Mouse (Mus musculus): ENCODE measurements at regions not wholly inside any gene's neighbourhood (a gene's known extent, or its start where the extent isn't known, plus 50 kb on each side); places are given as distances from the start of the nearest gene placed in this dataset.
A peak's percentile ranks its signal among the peaks of the same experiment; 100 is the strongest.
"Not testable (repeated sequence)": the region's sequence is repeated elsewhere in the genome, so short reads cannot be mapped to it uniquely, and the experiment has no call there.

DNA sequence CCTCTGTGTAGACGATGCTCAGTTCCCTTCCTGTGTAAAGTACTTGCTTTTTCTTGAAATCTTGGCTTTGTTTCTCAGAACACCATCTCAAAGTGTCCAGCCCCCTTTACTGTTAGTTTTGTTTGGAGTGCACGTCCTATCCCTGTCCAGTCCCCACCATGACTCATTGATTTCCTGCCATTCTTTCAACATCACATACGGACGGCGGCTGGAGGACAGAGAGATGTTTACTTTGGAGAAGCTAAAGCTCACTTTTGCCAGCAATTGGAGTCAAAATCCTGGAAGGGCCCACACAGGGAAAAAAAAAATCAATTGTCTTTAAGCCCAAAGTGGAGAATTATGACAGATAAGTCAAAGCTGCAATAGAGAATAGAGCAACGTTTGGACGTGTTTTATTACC lies 51.8 kb downstream of the Gm5426 start:
- intact Hi-C loops (cut with DNase I; ENCODE audit: low total_unique reads), result no loop called here
- no peak for DNase-seq

DNA sequence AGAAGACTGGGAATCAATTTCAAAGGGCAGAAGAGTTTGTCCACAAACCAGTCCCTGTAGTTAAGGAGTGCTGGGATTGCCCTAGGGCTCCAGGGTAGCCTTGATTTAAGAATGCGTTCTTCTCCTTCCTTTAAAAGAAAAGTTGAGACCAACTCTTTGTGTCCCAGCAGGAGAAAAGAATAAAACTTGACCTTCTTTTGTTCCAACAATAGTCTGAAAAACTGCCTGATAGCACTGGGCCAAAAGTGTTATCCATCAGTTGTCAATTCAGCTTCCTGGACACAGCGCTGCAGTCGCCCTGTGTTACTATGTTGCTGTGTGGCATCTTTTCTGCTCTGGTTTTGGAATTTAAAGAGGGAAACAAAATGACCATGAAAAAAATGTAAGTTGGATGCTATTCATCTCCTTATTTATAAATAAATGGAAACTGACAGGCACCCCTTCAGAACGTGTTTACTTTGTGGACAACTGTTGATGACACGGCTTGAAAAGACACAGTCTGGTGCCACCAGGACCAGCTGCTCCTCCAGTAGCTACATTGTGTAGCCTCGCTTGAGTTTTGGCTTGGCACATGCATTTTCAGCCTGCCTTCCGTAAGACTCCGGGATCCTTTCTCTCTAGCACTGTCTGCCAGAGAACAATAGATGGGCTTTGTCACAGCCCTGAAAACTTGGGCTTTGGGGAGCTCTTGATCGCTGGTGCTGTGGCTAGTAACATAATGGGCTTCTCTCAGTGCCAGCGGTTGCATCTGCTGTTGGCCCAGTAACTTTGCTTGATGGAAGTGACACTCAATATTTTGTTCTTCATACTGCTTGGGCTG lies 54.0 kb downstream of the Gm5426 start:
- intact Hi-C loops (cut with DNase I; ENCODE audit: low total_unique reads), result no loop called here
- peak; percentile 19 for DNase-seq

- no peak for DNase-seq
- intact Hi-C loops (cut with DNase I; ENCODE audit: low total_unique reads), result no loop called here
These were observed 64.7 kb downstream of the Gm5426 start for GRCm38 (mm10) chr10:96200932-96201641.

DNA sequence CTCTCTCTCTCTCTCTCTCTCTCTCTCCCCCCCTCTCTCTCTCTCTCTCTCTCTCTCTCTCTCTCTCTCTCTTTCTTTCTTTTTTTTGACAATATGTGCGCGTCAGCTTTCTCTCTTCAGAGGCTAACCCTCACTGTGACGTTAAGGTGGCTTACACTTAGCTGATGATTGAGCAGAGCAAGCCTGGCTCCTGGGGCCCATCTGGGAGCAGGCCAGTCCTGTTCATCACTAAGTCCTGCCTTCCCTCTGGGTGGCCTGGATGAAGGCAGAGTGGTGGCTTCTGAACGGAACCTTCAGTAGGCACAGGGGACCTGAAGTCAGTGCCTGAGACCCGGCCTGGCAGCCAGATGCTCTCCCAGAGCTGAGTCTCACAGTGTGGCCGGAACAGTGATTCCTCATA lies 65.5 kb downstream of the Gm5426 start:
- intact Hi-C loops (cut with DNase I; ENCODE audit: low total_unique reads), result no loop called here
- no peak for DNase-seq

- no peak for DNase-seq
- intact Hi-C loops (cut with DNase I; ENCODE audit: low total_unique reads), result no loop called here
These were observed 66.5 kb downstream of the Gm5426 start for GRCm38 (mm10) chr10:96202871-96203270.

- no peak for DNase-seq
- intact Hi-C loops (cut with DNase I; ENCODE audit: low total_unique reads), result no loop called here
These were observed 67.8 kb downstream of the Gm5426 start for GRCm38 (mm10) chr10:96204198-96204597.

DNA sequence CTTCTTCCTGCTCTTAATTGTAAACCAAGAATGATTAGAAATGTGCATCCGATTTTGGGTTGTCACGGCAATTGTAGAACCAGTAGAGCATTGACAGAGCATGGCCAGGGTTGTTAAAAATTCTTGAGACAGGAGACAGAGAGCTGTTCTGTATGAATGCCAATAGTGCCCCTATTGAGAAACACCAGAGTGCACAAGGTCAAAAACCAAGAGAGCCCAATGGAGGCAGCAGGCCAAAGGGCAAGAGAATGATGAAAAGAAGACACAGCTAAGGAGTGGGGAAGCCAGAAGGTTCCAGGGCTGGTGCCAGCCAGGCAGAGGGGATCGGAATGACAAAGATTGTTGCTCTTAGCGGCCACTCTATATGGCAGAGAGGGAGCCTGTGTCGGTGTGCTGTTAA lies 72.8 kb downstream of the Gm5426 start:
- DNase-seq, result no peak
- intact Hi-C loops (cut with DNase I; ENCODE audit: low total_unique reads), result no loop called here

GRCm38 (mm10) chr10:96211189-96211588 lies 74.8 kb downstream of the Gm5426 start:
- no peak for DNase-seq
- intact Hi-C loops (cut with DNase I; ENCODE audit: low total_unique reads), result loop anchor here (10.0 kb wide), 2 partner anchors 714 to 944 kb away; no protein-coding TSS in a partner anchor

DNA sequence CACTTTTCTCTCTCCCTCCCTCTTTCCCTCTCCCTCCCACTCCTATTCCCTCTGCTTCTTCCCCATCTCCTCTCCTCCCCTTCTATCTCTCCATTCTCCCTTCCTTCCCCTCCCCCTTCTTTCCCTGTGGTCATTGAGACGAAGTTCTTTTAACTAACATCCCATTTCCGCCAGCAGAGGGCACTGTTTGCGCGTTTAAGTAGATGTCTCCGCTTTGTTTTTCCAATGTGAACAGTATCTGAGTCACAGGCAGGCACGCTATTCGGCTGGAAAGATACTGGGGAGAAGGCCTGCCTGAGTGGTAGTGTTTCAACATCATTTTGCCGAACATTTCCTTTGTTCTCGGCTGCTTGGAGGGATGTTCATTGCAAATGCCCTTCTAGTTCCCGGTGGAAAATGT lies 77.5 kb downstream of the Gm5426 start:
- peak; percentile 85 for DNase-seq
- intact Hi-C loops (cut with DNase I; ENCODE audit: low total_unique reads), result loop anchor here (10.0 kb wide), 2 partner anchors 711 to 941 kb away; no protein-coding TSS in a partner anchor

DNA sequence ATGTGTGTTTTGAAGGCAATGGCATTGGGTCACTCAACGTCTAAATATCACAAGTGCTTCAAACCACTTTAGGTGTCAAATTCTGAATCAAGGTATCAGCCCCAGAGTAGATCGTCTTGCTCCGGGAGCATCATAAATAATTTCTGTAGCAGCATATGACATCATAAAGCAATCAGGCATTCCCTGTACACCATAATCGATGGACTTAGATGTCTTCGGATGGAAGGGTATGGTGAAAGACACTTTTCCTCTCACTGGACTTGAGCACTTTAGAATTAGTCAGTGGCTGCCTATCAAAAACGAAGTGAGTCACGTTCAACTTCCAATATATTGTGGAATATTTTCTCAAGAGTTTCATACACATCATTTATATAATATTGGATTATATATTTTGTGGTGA lies 77.9 kb downstream of the Gm5426 start:
- DNase-seq, result no peak
- intact Hi-C loops (cut with DNase I; ENCODE audit: low total_unique reads), result loop anchor here (10.0 kb wide), 2 partner anchors 711 to 941 kb away; no protein-coding TSS in a partner anchor

- intact Hi-C loops (cut with DNase I; ENCODE audit: low total_unique reads), result loop anchor here (5.0 to 10.0 kb wide), 3 partner anchors 710 to 1097 kb away; no protein-coding TSS in a partner anchor
- no peak for DNase-seq
These were observed 78.5 kb downstream of the Gm5426 start for GRCm38 (mm10) chr10:96214946-96215345.

DNA sequence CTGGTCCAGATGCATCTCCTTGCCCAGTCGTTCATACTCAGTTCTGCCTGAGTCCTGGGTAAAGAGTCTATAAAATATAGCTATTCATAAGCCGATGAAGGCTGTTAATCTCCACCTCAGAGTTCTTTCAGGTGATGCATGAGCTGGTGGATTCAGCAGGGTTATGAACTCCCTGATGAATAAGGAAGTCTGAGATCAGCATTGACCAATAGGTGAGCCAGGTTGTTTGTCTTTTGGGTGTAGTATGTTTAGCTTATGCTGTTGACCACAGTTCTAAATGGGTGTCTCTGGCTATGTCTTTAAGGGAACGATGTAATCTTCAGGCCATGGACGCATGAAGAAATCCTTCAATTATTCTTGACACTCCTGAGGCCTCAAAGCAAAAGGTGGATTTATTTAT lies 84.3 kb downstream of the Gm5426 start:
- intact Hi-C loops (cut with DNase I; ENCODE audit: low total_unique reads), result loop anchor here (10.0 kb wide), 1 partner anchor 384 kb away; no protein-coding TSS in a partner anchor
- no peak for DNase-seq

DNA sequence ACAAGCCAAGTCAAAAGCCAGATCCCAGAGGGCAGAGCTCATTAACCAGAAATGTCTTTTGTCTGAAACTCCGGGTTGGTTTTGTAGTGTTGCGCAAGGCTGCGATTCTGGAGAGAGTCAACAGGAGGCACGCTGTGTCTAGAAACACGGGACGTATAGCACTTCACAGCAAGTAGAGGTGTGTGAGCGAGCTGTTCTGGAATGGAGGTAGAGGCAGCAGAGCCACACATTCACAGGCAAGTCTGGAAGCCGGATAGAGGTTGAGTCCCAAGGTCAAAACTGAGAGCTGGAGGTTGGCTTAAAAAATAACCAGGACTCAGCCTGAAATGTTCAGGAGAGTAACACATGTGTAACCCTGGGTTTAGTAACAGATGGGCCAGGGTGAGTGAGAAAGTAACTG lies 94.0 kb downstream of the Gm5426 start:
- intact Hi-C loops (cut with DNase I; ENCODE audit: low total_unique reads), result no loop called here
- no peak for DNase-seq

DNA sequence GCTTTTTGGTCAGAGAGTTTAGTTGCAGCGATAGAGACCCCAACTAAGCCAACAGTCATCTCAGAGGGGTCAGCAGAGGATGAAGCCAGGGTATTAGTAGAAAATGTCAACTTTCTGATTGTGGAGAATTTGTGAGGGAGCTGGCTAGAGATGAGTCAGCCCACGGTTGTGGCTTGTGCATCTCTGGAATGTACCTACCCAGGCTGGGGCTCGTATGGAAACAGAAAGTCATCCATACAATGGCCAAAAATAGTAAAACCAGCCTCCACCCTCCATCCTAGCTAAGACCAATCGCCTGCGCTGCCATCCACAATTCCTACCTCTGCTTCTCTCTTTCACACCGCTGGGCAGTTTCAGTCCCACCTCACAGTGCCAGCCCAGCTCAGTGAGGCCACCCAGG lies 94.9 kb downstream of the Gm5426 start:
- DNase-seq, result no peak
- intact Hi-C loops (cut with DNase I; ENCODE audit: low total_unique reads), result no loop called here

GRCm38 (mm10) chr10:96232889-96233288 lies 96.5 kb downstream of the Gm5426 start:
- no peak for DNase-seq
- intact Hi-C loops (cut with DNase I; ENCODE audit: low total_unique reads), result no loop called here

DNA sequence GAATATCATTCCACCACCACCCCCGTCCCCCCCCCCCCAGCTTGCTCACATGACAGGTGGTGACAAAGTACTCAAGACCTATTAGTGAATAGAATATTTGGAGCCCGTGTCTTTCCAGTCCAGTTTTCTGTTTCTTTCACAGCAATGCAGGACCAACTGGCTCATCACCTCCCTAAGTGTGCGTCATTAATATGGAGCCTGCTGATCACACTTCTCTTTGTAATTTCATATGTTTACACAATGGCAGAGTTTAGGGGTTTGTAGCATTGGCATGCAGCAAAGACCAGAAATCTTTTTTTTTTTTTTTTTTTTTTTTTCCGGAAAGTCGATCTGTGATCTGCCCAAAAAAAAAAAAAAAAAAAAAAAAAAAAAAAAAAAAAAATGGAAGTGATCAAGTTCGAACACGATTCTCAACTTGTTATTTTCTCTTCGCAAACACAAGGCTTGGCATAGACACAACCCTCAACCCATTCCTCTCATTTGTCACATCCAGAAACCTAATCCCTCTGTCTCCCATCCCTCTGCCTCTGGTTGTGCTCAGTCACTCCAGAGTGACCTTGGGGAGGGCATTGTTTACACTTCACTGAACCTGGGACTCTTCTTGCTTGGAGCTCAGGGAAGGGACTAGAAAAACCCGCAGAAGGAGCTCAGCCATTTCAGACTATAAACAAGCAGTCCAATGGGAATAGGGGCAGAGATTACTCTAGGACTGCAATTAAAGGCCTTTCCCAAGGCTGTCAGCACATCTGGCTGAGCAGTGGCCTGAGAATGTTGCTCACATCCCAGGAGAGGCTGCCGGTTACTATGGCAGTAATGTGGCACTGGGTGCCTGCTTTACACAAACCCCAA lies 98.4 kb downstream of the Gm5426 start:
- DNase-seq, result no peak
- intact Hi-C loops (cut with DNase I; ENCODE audit: low total_unique reads), result no loop called here

GRCm38 (mm10) chr10:96236031-96236430 lies 99.6 kb downstream of the Gm5426 start:
- intact Hi-C loops (cut with DNase I; ENCODE audit: low total_unique reads); DNase-seq: not testable (repeated sequence)

- intact Hi-C loops (cut with DNase I; ENCODE audit: low total_unique reads), result no loop called here
These were observed 100.5 kb downstream of the Gm5426 start for GRCm38 (mm10) chr10:96236777-96237373.

GRCm38 (mm10) chr10:96237572-96238130 lies 101.2 kb downstream of the Gm5426 start:
- DNase-seq, result no peak
- intact Hi-C loops (cut with DNase I; ENCODE audit: low total_unique reads), result no loop called here

More at GRCm38 (mm10) chr10:96236777-96237373, 100.5 kb downstream of the Gm5426 start:
- DNase-seq, result no peak
